Mouse (Mus musculus): ENCODE data around the gene Sh3bp1. TPM values are rescaled to one million over a fixed set of nuclear protein-coding genes. Genes with fewer than 3 reads are reported as not detected.

Gene Sh3bp1
- polyA plus RNA-seq, 1 experiment, result 3.3 TPM

GRCm38 (mm10) chr15:78946232-78946631, 46.7 kb downstream of the Sh3bp1 start:
- Histone ChIP-seq H3K4me1 (ENCODE audit: control insufficient read depth, insufficient read depth, low read length) (peaks cover 4% of the 10 kb centered on the region), H3K27me3 (ENCODE audit: control insufficient read depth, insufficient read depth, low read length) (no peaks in the 10 kb centered on the region), H3K36me3 (ENCODE audit: control insufficient read depth, insufficient read depth, low read length) (no peaks in the 10 kb centered on the region), H3K27ac (ENCODE audit: control insufficient read depth, insufficient read depth, low read depth, low read length) (no peak overlapping the region), H3K4me3 (ENCODE audit: control insufficient read depth, low read depth, low read length) (no peak overlapping the region)
- TF ChIP-seq POLR2A (IDR thresholded peaks at IDR 0.05; ENCODE audit: control insufficient read depth, low read depth, low read length) (no peak), CTCF (IDR thresholded peaks at IDR 0.05; ENCODE audit: control insufficient read depth, insufficient read depth, insufficient replicate concordance, low read depth, low read length) (no peak)

- Histone ChIP-seq H3K4me3 (ENCODE audit: control insufficient read depth, low read depth, low read length) (peak within 1 kb of the TSS; percentile 41), H3K27ac (ENCODE audit: control insufficient read depth, insufficient read depth, low read depth, low read length) (no peak within 1 kb of the TSS), H3K36me3 (ENCODE audit: control insufficient read depth, insufficient read depth, low read length) (no peaks in the 10 kb centered on the region), H3K27me3 (ENCODE audit: control insufficient read depth, insufficient read depth, low read length) (no peaks in the 10 kb centered on the region), H3K4me1 (ENCODE audit: control insufficient read depth, insufficient read depth, low read length) (peaks cover 4% of the 10 kb centered on the region)
- TF ChIP-seq CTCF (IDR thresholded peaks at IDR 0.05; ENCODE audit: control insufficient read depth, insufficient read depth, insufficient replicate concordance, low read depth, low read length) (no peak), POLR2A (IDR thresholded peaks at IDR 0.05; ENCODE audit: control insufficient read depth, low read depth, low read length) (no peak)
These were observed 48.1 kb downstream of the Sh3bp1 start, which contains the start of gene Triobp for GRCm38 (mm10) chr15:78947657-78948056. Gene Triobp, plus strand, starts transcription at chr15:78947724.

GRCm38 (mm10) chr15:78948152-78948725, 48.7 kb downstream of the Sh3bp1 start:
- no peak for TF ChIP-seq CTCF (IDR thresholded peaks at IDR 0.05; ENCODE audit: control insufficient read depth, insufficient read depth, insufficient replicate concordance, low read depth, low read length)
- peak; percentile 12; the same call in 1 of the 2 replicates for TF ChIP-seq POLR2A (IDR thresholded peaks at IDR 0.05; ENCODE audit: control insufficient read depth, low read depth, low read length)
- no peaks in the 10 kb centered on the region for H3K36me3 ChIP-seq (ENCODE audit: control insufficient read depth, insufficient read depth, low read length)
- H3K27me3 ChIP-seq (ENCODE audit: control insufficient read depth, insufficient read depth, low read length), result no peaks in the 10 kb centered on the region
- H3K4me1 ChIP-seq (ENCODE audit: control insufficient read depth, insufficient read depth, low read length), result peaks cover 4% of the 10 kb centered on the region
- peak overlapping the region; percentile 41 for H3K4me3 ChIP-seq (ENCODE audit: control insufficient read depth, low read depth, low read length)
- no peak overlapping the region for H3K27ac ChIP-seq (ENCODE audit: control insufficient read depth, insufficient read depth, low read depth, low read length)

DNA sequence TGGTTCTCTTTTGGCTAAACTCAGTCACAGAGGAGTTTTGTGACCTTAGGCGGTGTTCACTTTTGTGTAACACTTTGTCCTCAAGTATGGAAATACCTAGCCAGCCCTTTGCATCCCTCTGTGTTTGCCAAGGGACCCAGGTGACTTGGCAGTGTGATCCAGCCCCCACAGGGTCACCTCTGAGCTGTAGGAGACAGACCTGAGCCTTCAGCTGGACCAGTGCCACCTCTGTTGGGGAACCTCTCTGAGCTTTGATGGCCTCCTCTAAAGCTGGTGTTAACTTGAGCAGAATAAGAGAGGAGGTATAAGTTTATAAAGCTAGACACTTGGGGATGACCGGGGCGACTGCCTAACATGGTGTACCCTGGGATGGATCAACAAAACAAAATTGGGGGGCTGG, 49.3 kb downstream of the Sh3bp1 start:
- Histone ChIP-seq H3K27me3 (ENCODE audit: control insufficient read depth, insufficient read depth, low read length) (no peaks in the 10 kb centered on the region), H3K27ac (ENCODE audit: control insufficient read depth, insufficient read depth, low read depth, low read length) (no peak overlapping the region), H3K4me3 (ENCODE audit: control insufficient read depth, low read depth, low read length) (no peak overlapping the region), H3K4me1 (ENCODE audit: control insufficient read depth, insufficient read depth, low read length) (peaks cover 10% of the 10 kb centered on the region), H3K36me3 (ENCODE audit: control insufficient read depth, insufficient read depth, low read length) (no peaks in the 10 kb centered on the region)
- no peak for TF ChIP-seq CTCF (IDR thresholded peaks at IDR 0.05; ENCODE audit: control insufficient read depth, insufficient read depth, insufficient replicate concordance, low read depth, low read length)
- TF ChIP-seq POLR2A (IDR thresholded peaks at IDR 0.05; ENCODE audit: control insufficient read depth, low read depth, low read length), result no peak

- peaks cover 6% of the 10 kb centered on the region; the same call in 1 of the 2 replicates for H3K4me1 ChIP-seq (ENCODE audit: control insufficient read depth, insufficient read depth, low read length)
- H3K27ac ChIP-seq (ENCODE audit: control insufficient read depth, insufficient read depth, low read depth, low read length), result no peak overlapping the region
- no peak overlapping the region for H3K4me3 ChIP-seq (ENCODE audit: control insufficient read depth, low read depth, low read length)
- H3K27me3 ChIP-seq (ENCODE audit: control insufficient read depth, insufficient read depth, low read length), result no peaks in the 10 kb centered on the region
- H3K36me3 ChIP-seq (ENCODE audit: control insufficient read depth, insufficient read depth, low read length), result no peaks in the 10 kb centered on the region
- no peak for TF ChIP-seq POLR2A (IDR thresholded peaks at IDR 0.05; ENCODE audit: control insufficient read depth, low read depth, low read length)
- no peak for TF ChIP-seq CTCF (IDR thresholded peaks at IDR 0.05; ENCODE audit: control insufficient read depth, insufficient read depth, insufficient replicate concordance, low read depth, low read length)
These were observed 56.1 kb downstream of the Sh3bp1 start for GRCm38 (mm10) chr15:78955663-78956062.

- TF ChIP-seq POLR2A (IDR thresholded peaks at IDR 0.05; ENCODE audit: control insufficient read depth, low read depth, low read length) (no peak), CTCF (IDR thresholded peaks at IDR 0.05; ENCODE audit: control insufficient read depth, insufficient read depth, insufficient replicate concordance, low read depth, low read length) (no peak)
- Histone ChIP-seq H3K4me1 (ENCODE audit: control insufficient read depth, insufficient read depth, low read length) (peaks cover 6% of the 10 kb centered on the region; the same call in 1 of the 2 replicates), H3K27ac (ENCODE audit: control insufficient read depth, insufficient read depth, low read depth, low read length) (no peak overlapping the region), H3K4me3 (ENCODE audit: control insufficient read depth, low read depth, low read length) (no peak overlapping the region), H3K27me3 (ENCODE audit: control insufficient read depth, insufficient read depth, low read length) (no peaks in the 10 kb centered on the region), H3K36me3 (ENCODE audit: control insufficient read depth, insufficient read depth, low read length) (no peaks in the 10 kb centered on the region)
These were observed 56.8 kb downstream of the Sh3bp1 start for GRCm38 (mm10) chr15:78956351-78956750.

DNA sequence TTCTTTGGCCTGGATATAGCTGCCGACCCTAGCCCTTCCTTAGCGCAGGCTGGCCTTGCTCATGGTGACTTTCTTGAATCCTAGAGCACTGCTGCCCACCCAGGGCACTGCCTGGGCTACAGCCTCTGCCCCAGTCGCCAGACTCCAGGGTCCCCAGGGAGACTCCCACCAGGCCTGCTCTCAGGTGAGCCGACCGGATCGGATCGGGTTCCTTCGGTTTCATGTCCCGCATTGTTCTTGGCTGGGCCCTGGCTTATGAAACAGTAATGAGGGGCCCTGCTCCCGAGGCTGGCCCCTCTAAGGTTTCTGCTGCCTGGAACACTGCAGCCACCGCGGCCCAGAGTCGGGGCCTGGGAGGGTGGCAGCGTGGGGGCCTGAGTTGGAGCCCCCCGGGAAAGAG, 57.5 kb downstream of the Sh3bp1 start:
- Histone ChIP-seq H3K36me3 (ENCODE audit: control insufficient read depth, insufficient read depth, low read length) (no peaks in the 10 kb centered on the region), H3K4me1 (ENCODE audit: control insufficient read depth, insufficient read depth, low read length) (peaks cover 6% of the 10 kb centered on the region; the same call in 1 of the 2 replicates), H3K27me3 (ENCODE audit: control insufficient read depth, insufficient read depth, low read length) (no peaks in the 10 kb centered on the region), H3K4me3 (ENCODE audit: control insufficient read depth, low read depth, low read length) (no peak overlapping the region), H3K27ac (ENCODE audit: control insufficient read depth, insufficient read depth, low read depth, low read length) (no peak overlapping the region)
- TF ChIP-seq CTCF (IDR thresholded peaks at IDR 0.05; ENCODE audit: control insufficient read depth, insufficient read depth, insufficient replicate concordance, low read depth, low read length) (no peak), POLR2A (IDR thresholded peaks at IDR 0.05; ENCODE audit: control insufficient read depth, low read depth, low read length) (no peak)
